Mouse (Mus musculus) left cerebral cortex, adult 8-10 months (tissue): Measurements from ENCODE around the gene Borcs6. TPM values are rescaled to one million over a fixed set of nuclear protein-coding genes. Genes with fewer than 3 reads are reported as not detected.

Experiments used
- DNase-seq, 2 experiments: peaks; one replicate each; pipeline ENCODE4 v3.0.0; 2022; ENCODE audit warnings: low spot score in 2 of 2
- total RNA-seq, 4 experiments: library from RNA; stranded (reverse); gene quantifications; 2 replicates each; pipeline ENCODE4 v1.2.4; 2022

Gene Borcs6
- total RNA-seq, 4 experiments from 2014 or later = 32.3 to 37.9 (median 33.5) TPM

GRCm38 (mm10) chr11:69100639-69101360 is 41.3 kb downstream of the Borcs6 start:
- no peak for DNase-seq

DNA sequence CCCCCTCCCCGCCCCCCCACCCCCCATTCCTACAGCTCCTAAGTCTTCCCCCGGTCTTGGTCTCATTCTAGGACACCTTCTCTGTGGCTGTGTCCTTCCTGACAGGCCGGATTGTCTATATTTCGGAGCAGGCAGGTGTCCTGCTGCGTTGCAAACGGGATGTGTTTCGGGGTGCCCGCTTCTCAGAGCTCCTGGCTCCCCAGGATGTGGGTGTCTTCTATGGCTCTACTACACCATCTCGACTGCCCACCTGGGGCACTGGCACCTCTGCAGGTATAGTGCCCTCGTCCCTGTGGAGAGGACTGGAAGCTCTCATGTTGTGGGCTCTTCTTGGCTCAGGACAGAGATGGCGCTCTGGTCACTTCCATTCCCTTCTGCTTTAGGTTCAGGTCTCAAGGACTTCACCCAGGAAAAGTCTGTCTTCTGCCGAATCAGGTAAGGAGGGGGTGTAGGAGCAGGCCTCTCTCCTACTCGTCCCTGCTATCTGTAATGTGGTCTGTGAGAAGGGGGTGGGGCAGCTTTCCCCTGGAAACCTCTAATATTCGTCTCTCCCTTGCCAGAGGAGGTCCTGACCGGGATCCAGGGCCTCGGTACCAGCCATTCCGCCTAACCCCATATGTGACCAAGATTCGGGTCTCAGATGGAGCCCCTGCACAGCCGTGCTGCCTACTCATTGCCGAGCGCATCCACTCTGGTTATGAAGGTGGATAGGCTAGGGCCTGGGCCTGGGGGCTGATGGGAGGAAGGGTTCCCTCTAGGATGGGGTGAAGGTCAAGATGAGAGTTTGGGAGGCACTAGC is 42.3 kb downstream of the Borcs6 start:
- DNase-seq = no peak

DNA sequence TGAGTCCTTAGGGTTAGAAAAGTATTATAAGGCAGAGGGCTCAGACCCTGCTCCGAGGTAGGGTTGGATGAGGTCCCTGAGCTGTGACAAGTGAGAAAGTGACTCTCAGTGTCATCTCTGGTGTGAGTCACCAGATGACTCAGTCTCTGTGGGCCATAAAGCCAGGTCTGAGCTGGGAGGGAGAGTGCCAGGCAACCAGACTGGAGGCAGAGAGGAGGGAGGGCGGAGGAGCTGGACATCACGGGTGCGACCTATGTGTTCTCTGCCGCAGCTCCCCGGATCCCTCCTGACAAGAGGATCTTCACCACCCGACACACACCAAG is 42.8 kb downstream of the Borcs6 start:
- DNase-seq = no peak

DNA sequence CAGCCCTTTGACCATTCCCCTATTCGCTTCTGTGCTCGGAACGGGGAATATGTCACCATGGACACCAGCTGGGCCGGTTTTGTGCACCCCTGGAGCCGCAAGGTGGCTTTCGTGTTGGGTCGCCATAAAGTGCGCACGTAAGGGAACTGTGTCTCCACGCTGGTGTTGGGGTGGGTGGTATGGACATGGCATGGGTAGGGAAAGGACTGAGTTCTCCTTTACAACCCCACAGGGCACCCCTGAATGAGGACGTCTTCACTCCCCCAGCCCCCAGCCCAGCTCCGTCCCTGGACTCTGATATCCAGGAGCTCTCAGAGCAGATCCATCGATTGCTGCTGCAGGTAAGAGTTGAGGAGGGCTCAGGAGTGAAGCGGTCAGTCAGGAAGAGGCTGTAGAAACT is 43.6 kb downstream of the Borcs6 start:
- no peak for DNase-seq

DNA sequence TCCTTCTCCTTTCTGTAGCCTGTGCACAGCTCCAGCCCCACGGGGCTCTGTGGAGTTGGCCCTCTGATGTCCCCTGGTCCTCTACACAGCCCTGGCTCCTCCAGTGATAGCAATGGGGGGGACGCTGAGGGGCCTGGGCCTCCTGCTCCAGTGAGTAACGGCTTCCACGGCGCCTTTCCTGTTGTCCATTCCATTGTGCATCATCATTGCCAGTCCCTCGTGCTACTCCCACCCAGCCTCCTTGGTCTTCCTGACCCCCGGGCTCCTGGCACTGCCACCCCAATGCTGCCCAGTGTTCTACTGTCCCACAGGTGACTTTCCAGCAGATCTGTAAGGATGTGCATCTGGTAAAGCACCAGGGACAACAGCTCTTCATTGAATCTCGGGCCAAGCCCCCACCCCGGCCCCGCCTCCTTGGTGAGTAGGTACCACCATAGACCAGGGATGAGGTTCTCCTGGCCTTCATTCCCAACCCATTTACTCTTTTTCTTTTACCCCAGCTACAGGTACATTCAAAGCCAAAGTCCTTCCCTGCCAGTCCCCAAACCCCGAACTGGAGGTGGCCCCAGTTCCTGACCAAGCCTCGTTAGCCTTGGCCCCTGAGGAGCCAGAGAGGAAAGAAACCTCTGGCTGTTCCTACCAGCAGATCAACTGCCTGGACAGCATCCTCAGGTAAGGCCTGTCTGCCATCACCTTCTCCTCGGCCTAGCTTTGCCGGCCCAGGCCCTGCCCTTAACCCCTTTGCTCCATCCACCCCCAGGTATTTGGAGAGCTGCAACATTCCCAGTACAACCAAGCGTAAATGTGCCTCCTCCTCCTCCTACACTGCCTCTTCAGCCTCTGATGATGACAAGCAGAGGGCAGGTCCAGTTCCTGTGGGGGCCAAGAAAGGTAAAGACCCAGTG is 44.3 kb downstream of the Borcs6 start:
- no peak for DNase-seq

- no peak for DNase-seq
Observed at GRCm38 (mm10) chr11:69104487-69104886, 45.0 kb downstream of the Borcs6 start.

DNA sequence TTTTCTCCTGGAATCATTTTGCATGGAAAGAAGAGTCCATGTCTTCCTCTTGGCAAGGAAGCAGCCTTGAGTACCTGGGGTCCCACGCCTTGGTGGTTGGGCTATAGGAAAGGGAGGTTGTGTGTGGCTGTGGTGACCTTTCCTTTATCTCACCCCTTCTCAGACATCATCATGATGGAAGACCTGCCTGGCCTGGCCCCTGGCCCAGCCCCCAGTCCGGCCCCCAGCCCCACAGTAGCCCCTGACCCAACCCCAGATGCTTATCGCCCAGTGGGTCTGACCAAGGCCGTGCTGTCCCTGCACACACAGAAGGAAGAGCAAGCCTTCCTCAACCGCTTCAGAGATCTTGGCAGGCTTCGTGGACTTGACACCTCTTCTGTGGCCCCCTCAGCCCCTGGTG is 45.7 kb downstream of the Borcs6 start:
- no peak for DNase-seq

DNA sequence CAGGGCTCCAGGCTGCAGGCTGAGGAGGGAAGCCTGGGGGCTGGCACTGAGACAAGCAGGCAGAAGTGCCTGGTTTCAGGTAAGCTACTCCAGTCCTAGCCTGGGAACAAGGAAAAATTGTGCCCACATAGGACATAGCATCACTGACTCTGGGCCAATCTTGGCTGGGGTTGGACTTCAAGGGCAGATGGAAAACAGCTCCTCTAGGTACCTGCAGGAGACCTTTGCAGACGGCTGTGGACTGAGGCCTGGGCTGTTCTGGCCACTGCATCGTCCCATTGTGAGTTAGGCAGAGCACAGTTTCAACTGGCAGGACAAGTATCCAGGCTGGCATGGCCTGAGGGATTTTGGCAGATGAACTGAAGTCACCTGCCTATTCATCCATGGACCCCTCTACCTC is 46.3 kb downstream of the Borcs6 start:
- no peak for DNase-seq

GRCm38 (mm10) chr11:69106299-69106698 is 46.8 kb downstream of the Borcs6 start:
- no peak for DNase-seq

GRCm38 (mm10) chr11:69106842-69107241 is 47.3 kb downstream of the Borcs6 start:
- DNase-seq = no peak

GRCm38 (mm10) chr11:69107676-69108075 is 48.2 kb downstream of the Borcs6 start:
- DNase-seq = no peak

DNA sequence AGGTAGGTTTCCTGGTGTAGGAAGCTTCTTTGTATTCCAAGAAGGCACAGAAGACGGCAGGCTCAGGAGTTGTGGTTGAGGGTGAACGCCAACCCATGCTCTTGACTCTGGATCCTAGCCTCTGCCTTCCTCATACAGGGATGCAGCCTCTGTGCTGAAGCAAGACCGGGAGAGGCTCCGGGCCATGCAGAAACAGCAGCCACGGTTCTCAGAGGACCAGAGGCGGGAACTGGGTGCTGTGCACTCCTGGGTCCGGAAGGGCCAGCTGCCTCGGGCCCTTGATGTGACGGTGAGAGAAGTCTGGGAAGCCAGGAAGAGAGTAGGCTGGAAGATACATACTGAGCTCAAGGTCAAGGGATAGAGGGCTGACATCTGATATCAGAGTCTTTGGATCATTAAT is 48.7 kb downstream of the Borcs6 start:
- no peak for DNase-seq

GRCm38 (mm10) chr11:69109032-69109900 is 49.7 kb downstream of the Borcs6 start:
- DNase-seq = peak in 1 of 2 experiments; percentile 20

DNA sequence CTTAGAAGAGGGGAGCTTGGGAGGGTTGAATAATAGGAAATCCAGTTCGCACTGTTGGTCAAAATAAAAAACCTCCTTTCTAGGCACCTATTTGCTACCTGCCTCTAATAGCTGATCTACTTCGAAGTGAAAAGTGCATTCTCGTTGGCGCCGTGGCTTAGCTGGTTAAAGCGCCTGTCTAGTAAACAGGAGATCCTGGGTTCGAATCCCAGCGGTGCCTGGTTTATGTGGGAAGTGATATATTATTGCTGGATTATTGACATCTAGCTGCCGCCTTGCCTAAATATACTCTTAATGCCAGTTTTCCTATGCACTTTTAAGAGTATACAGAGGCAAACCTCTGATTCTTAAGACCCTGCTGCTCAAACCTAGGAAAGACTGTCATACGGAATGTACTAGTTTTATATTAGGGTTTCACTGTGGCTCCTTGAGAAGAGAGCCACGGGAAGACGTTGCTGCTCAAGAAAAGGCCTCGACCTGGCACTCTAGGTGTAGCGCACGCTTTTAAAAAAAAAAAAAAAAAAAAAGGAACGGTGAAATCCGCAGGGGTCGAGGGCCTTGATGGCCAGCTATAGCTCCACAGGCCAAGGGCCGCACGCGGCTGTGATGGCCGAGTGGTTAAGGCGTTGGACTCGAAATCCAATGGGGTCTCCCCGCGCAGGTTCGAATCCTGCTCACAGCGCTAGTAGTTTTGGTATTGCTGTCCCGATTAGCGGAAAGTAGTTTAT is 51.0 kb downstream of the Borcs6 start:
- peak; percentile 66 to 97 for DNase-seq

Other genes with a start within 250 kb of the Borcs6 start
- 100 to 1,000 TPM in 3 of 4 experiments, 10 to 100 TPM in 1; 95.2 to 113 (median 110) TPM for gene Ndel1, start 187.9 kb upstream of the Borcs6 start, total RNA-seq
- gene Rnf222, start 171.2 kb upstream of the Borcs6 start, total RNA-seq = under 1 TPM in 1 of 4 experiments, not detected in 3; 0.17 TPM
- gene Rpl26, start 158.1 kb upstream of the Borcs6 start, total RNA-seq = 100 to 1,000 TPM; 920 to 943 (median 931) TPM
- 1 to 10 TPM; 1.1 to 2.2 (median 1.7) TPM for gene Odf4, start 132.6 kb upstream of the Borcs6 start, total RNA-seq
- 10 to 100 TPM; 35.5 to 40.0 (median 38.3) TPM for gene Arhgef15, start 102.2 kb upstream of the Borcs6 start, total RNA-seq
- gene Slc25a35, start 91.6 kb upstream of the Borcs6 start, total RNA-seq = 1 to 10 TPM; 4.0 to 8.6 (median 7.1) TPM
- gene Rangrf, start 84.5 kb upstream of the Borcs6 start, total RNA-seq = 10 to 100 TPM; 15.9 to 23.4 (median 19.8) TPM
- 10 to 100 TPM; 20.3 to 22.2 (median 20.9) TPM for gene Pfas, start 51.3 kb upstream of the Borcs6 start, total RNA-seq
- gene Ctc1, start 43.8 kb upstream of the Borcs6 start, total RNA-seq = 10 to 100 TPM; 37.1 to 42.9 (median 39.7) TPM
- under 1 TPM; 0.53 to 0.80 (median 0.62) TPM for gene Aurkb, start 14.1 kb upstream of the Borcs6 start, total RNA-seq
- 10 to 100 TPM; 15.2 to 19.4 (median 17.1) TPM for gene Tmem107, start 11.1 kb downstream of the Borcs6 start, total RNA-seq
- 1,000 to 10,000 TPM; 1,002 to 1,054 (median 1,038) TPM for gene Vamp2, start 28.8 kb downstream of the Borcs6 start, total RNA-seq
- 100 to 1,000 TPM; 105 to 140 (median 114) TPM for gene Per1, start 35.5 kb downstream of the Borcs6 start, total RNA-seq
- 1 to 10 TPM in 1 of 4 experiments, under 1 TPM in 3; 0.20 to 1.3 (median 0.74) TPM for gene Hes7, start 60.7 kb downstream of the Borcs6 start, total RNA-seq
- gene 9130213A22Rik, start 62.9 kb downstream of the Borcs6 start, total RNA-seq = 1 to 10 TPM; 1.1 to 1.4 (median 1.3) TPM
- 10 to 100 TPM in 1 of 4 experiments, 1 to 10 TPM in 3; 5.9 to 11.4 (median 8.9) TPM for gene Aloxe3, start 66.2 kb downstream of the Borcs6 start, total RNA-seq
- 1 to 10 TPM; 5.7 to 8.9 (median 7.7) TPM for gene Alox12b, start 97.3 kb downstream of the Borcs6 start, total RNA-seq
- gene Alox8, start 138.1 kb downstream of the Borcs6 start, total RNA-seq = 10 to 100 TPM in 2 of 4 experiments, 1 to 10 TPM in 2; 9.2 to 11.4 (median 10.2) TPM
- gene Gucy2e, start 177.3 kb downstream of the Borcs6 start, total RNA-seq = 1 to 10 TPM; 1.3 to 1.8 (median 1.5) TPM